Mouse (Mus musculus) liver, embryonic 15.5 days (tissue): ENCODE measurements around the gene Socs2. TPM values are rescaled to one million over a fixed set of nuclear protein-coding genes. Genes with fewer than 3 reads are reported as not detected.

Experiments
- ATAC-seq: fragments of 200-750 bp; cut with Nextera tagmentation; 2 replicates; pipeline ENCODE4 v1.8.0; 2017; ENCODE audit warnings: moderate number of reproducible peaks, mild to moderate bottlenecking, moderate library complexity; ENCODE audit not compliant: insufficient read depth
- H3K27ac ChIP-seq: fragments of 300-500 bp; sonication (generic); replicated peaks from 2 replicates; pipeline ENCODE4 v1.5.1; 2015; ENCODE audit warnings: mild to moderate bottlenecking, inconsistent platforms
- H3K27me3 ChIP-seq: fragments of 300-500 bp; sonication (generic); 2 replicates; pipeline ENCODE4 v1.6.1; 2015; ENCODE audit warnings: mild to moderate bottlenecking, inconsistent platforms
- H3K36me3 ChIP-seq: fragments of 300-500 bp; sonication (generic); replicated peaks from 2 replicates; pipeline ENCODE4 v1.6.1; 2015; ENCODE audit warnings: moderate library complexity, mild to moderate bottlenecking, inconsistent platforms
- H3K4me1 ChIP-seq: fragments of 300-500 bp; sonication (generic); replicated peaks from 2 replicates; pipeline ENCODE4 v1.6.1; 2015; ENCODE audit warnings: inconsistent platforms
- H3K4me2 ChIP-seq: fragments of 300-500 bp; sonication (generic); 2 replicates; pipeline ENCODE4 v1.6.1; 2015; ENCODE audit warnings: moderate library complexity, mild to moderate bottlenecking, inconsistent platforms
- H3K4me3 ChIP-seq: fragments of 300-500 bp; sonication (generic); replicated peaks from 2 replicates; pipeline ENCODE4 v1.5.1; 2015; ENCODE audit warnings: mild to moderate bottlenecking, inconsistent platforms
- H3K9ac ChIP-seq: fragments of 300-500 bp; sonication (generic); 2 replicates; pipeline ENCODE4 v1.6.1; 2015; ENCODE audit warnings: moderate library complexity, mild to moderate bottlenecking, inconsistent platforms
- H3K9me3 ChIP-seq: fragments of 300-500 bp; sonication (generic); replicated peaks from 2 replicates; pipeline ENCODE4 v1.6.1; 2016; ENCODE audit warnings: inconsistent platforms
- WGBS: fragments of 180-500 bp; shearing (Covaris S2); methylation state at CpG from one replicate; pipeline ENCODE4 v1.1.7; 2015; ENCODE audit warnings: mixed read lengths; ENCODE audit not compliant: insufficient replicate concordance; 5-methylcytosine and 5-hydroxymethylcytosine counted together
- polyA plus RNA-seq: library from polyadenylated mRNA; unstranded; fragments of >200 nt; fragmentation: Nextera tagmentation; extraction: Ambion mirVana; gene quantifications from 2 replicates; pipeline ENCODE4 v1.2.1, GENCODE M21; 2015

Socs2 gene
- 6.0 and 6.4 TPM in 2 replicates for polyA plus RNA-seq

DNA sequence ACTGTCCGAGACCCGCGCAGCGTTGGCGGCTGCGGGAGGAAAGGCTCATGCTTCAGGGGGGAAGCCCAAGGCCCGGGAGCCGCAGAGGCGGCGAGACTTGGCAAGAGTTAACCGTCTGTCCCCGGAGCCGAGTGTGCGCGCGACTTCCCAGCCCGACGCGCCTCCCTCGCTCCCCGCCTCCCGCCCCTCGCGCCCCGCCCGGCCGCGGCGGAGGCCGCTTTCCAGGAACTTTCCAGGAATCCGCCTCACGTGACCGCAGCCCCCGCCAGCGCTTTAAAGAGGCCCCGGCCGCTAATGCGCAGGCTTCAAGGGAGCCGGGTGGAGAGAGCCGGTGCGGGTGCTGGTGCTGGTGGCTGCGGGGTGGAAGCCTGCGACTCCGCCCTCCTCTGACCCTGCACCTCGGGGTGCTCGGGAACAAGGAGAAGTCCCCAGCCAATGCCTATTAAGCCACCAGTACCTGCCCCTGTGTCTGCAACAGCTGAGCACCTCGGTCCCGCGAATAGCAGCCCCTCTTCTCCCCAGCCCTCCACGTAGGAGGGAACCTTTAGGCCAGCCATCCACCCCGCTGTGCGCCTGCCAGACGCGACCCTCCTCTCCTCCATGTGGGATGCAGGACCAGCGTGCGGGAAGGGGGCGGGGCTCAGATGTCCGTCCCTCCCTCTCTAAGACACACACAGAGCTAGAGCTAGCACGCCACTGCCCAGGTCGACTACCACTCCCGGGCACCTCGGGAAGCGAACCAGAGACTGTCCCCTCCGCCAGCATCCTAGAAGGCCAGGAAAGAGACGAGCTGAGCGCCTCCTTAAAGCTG, at the start of gene Socs2:
Socs2 (minus strand) TSS at position 496 of the 811 bp plus-strand sequence.
- H3K36me3 ChIP-seq, result no peaks in the 10 kb centered on the region
- WGBS, result under 1% methylated on average over 66 of the region's 66 CpGs
- H3K4me1 ChIP-seq, result peaks cover 39% of the 10 kb centered on the region
- H3K4me2 ChIP-seq, result peak within 1 kb of the TSS; percentile 95
- H3K27me3 ChIP-seq, result peaks cover 69% of the 10 kb centered on the region
- ATAC-seq, result peak; percentile 83
- H3K9ac ChIP-seq, result peak within 1 kb of the TSS; percentile 63; the same call in 1 of the 2 replicates
- peak within 1 kb of the TSS; percentile 65 for H3K27ac ChIP-seq
- no peaks in the 10 kb centered on the region for H3K9me3 ChIP-seq
- H3K4me3 ChIP-seq, result peak within 1 kb of the TSS; percentile 68

GRCm38 (mm10) chr10:95465485-95465896, 48.5 kb upstream of the Socs2 start:
- Histone ChIP-seq H3K4me3 (no peak overlapping the region), H3K36me3 (no peaks in the 10 kb centered on the region), H3K4me1 (no peaks in the 10 kb centered on the region), H3K4me2 (no peak overlapping the region), H3K9me3 (no peaks in the 10 kb centered on the region), H3K27ac (no peak overlapping the region), H3K27me3 (no peaks in the 10 kb centered on the region), H3K9ac (no peak overlapping the region)
- ATAC-seq, result no peak
- WGBS, result 37% methylated on average over 4 of the region's 4 CpGs

- no peak for ATAC-seq
- Histone ChIP-seq H3K4me2 (no peak overlapping the region), H3K27me3 (no peaks in the 10 kb centered on the region), H3K9ac (no peak overlapping the region), H3K27ac (no peak overlapping the region), H3K9me3 (no peaks in the 10 kb centered on the region), H3K36me3 (no peaks in the 10 kb centered on the region), H3K4me1 (no peaks in the 10 kb centered on the region), H3K4me3 (no peak overlapping the region)
- 66% methylated on average over 6 of the region's 6 CpGs for WGBS
Measured at GRCm38 (mm10) chr10:95464527-95464926, 47.5 kb upstream of the Socs2 start.

- ATAC-seq, result no peak
- WGBS, result 35% methylated on average over 1 of the region's 1 CpGs
- H3K27me3 ChIP-seq, result no peaks in the 10 kb centered on the region
- H3K36me3 ChIP-seq, result no peaks in the 10 kb centered on the region
- no peak overlapping the region for H3K4me3 ChIP-seq
- H3K4me1 ChIP-seq, result 0 out of 2 replicates have a peak, but pooled peaks cover under 1% of the 10 kb centered on the region
- H3K9ac ChIP-seq, result no peak overlapping the region
- H3K9me3 ChIP-seq, result no peaks in the 10 kb centered on the region
- no peak overlapping the region for H3K4me2 ChIP-seq
- H3K27ac ChIP-seq, result no peak overlapping the region
Measured at GRCm38 (mm10) chr10:95462231-95462630, 45.3 kb upstream of the Socs2 start.

DNA sequence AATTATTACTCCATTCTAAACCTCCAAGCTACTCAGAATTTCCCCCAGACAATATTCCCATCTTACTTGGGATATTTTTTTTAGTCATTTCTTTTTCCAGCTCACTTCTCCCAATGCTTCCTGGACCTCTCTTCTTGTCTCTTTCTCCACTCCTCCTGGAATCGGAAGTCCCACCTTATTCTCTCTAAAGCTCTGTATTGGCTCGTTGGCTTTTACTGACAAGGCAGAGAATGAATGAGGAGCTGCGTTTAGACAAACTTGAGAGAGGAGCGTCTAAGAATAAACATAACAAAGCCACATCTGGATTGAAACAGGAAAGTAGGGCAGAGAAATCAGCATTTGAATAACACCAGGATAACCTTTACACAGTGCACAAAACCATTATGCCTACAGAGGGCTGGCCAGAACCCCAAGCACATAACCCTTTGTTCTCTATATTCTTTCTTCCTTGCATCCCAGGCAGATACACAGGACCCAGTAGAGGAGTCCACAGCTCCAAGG, 44.1 kb upstream of the Socs2 start:
- H3K4me1 ChIP-seq, result 0 out of 2 replicates have a peak, but pooled peaks cover 2% of the 10 kb centered on the region
- H3K36me3 ChIP-seq, result no peaks in the 10 kb centered on the region
- H3K9me3 ChIP-seq, result no peaks in the 10 kb centered on the region
- no peak for ATAC-seq
- no peaks in the 10 kb centered on the region for H3K27me3 ChIP-seq
- no peak overlapping the region for H3K4me2 ChIP-seq
- no peak overlapping the region for H3K9ac ChIP-seq
- no peak overlapping the region for H3K4me3 ChIP-seq
- 53% methylated on average over 4 of the region's 4 CpGs for WGBS
- no peak overlapping the region for H3K27ac ChIP-seq

GRCm38 (mm10) chr10:95458050-95458806, 41.2 kb upstream of the Socs2 start:
- no peak for ATAC-seq
- no peak overlapping the region for H3K4me3 ChIP-seq
- H3K27ac ChIP-seq, result no peak overlapping the region
- 0 out of 2 replicates have a peak, but pooled peaks cover 2% of the 10 kb centered on the region for H3K4me1 ChIP-seq
- no peaks in the 10 kb centered on the region for H3K27me3 ChIP-seq
- no peak overlapping the region for H3K9ac ChIP-seq
- H3K9me3 ChIP-seq, result no peaks in the 10 kb centered on the region
- no peaks in the 10 kb centered on the region for H3K36me3 ChIP-seq
- WGBS, result 61% methylated on average over 9 of the region's 9 CpGs
- H3K4me2 ChIP-seq, result no peak overlapping the region

- Histone ChIP-seq H3K9ac (no peak overlapping the region), H3K4me1 (0 out of 2 replicates have a peak, but pooled peaks cover 2% of the 10 kb centered on the region), H3K27ac (no peak overlapping the region), H3K4me3 (no peak overlapping the region), H3K36me3 (no peaks in the 10 kb centered on the region), H3K9me3 (no peaks in the 10 kb centered on the region), H3K27me3 (no peaks in the 10 kb centered on the region), H3K4me2 (no peak overlapping the region)
- ATAC-seq, result no peak
- 47% methylated on average over 8 of the region's 8 CpGs for WGBS
Measured at GRCm38 (mm10) chr10:95457367-95458049, 40.5 kb upstream of the Socs2 start.

DNA sequence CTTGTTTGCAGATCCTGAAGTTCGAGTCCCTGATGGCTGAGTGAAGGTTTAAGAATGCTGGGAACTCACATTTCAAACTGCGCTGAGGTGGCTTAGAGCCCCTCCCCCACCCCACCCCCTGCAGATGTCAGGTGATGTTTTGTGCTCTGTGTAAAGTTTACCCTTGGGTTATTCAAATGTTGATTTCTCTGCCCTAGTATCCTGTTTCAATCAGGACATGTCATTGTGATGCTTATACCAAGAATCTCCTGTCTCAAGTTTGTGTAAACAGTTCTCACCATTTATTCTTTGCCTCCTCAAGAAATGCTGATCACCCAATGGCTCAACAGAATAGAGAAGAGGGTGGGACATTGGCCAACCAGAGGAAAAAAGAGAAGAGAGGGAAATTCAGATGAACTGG, 39.1 kb upstream of the Socs2 start:
- no peak overlapping the region for H3K27ac ChIP-seq
- 54% methylated on average over 2 of the region's 2 CpGs for WGBS
- no peak for ATAC-seq

GRCm38 (mm10) chr10:95453282-95453681, 36.3 kb upstream of the Socs2 start:
- no peak overlapping the region for H3K4me2 ChIP-seq

More for the DNA sequence above, 39.1 kb upstream of the Socs2 start:
- no peak overlapping the region for H3K4me2 ChIP-seq
- H3K9me3 ChIP-seq, result no peaks in the 10 kb centered on the region
- H3K4me3 ChIP-seq, result no peak overlapping the region
- 0 out of 2 replicates have a peak, but pooled peaks cover 2% of the 10 kb centered on the region for H3K4me1 ChIP-seq
- no peaks in the 10 kb centered on the region for H3K27me3 ChIP-seq
- H3K9ac ChIP-seq, result no peak overlapping the region
- H3K36me3 ChIP-seq, result no peaks in the 10 kb centered on the region

GRCm38 (mm10) chr10:95449033-95449432, 32.1 kb upstream of the Socs2 start:
- no peak for ATAC-seq
- WGBS, result 34% methylated on average over 6 of the region's 6 CpGs
- H3K27me3 ChIP-seq, result no peaks in the 10 kb centered on the region
- H3K27ac ChIP-seq, result no peak overlapping the region
- no peaks in the 10 kb centered on the region for H3K36me3 ChIP-seq
- no peak overlapping the region for H3K9ac ChIP-seq
- no peak overlapping the region for H3K4me2 ChIP-seq
- H3K9me3 ChIP-seq, result no peaks in the 10 kb centered on the region
- H3K4me1 ChIP-seq, result no peaks in the 10 kb centered on the region
- no peak overlapping the region for H3K4me3 ChIP-seq

More at GRCm38 (mm10) chr10:95453282-95453681, 36.3 kb upstream of the Socs2 start:
- H3K27me3 ChIP-seq, result no peaks in the 10 kb centered on the region
- no peak overlapping the region for H3K9ac ChIP-seq
- no peak overlapping the region for H3K27ac ChIP-seq
- no peaks in the 10 kb centered on the region for H3K36me3 ChIP-seq
- WGBS, result 64% methylated on average over 5 of the region's 5 CpGs
- no peaks in the 10 kb centered on the region for H3K9me3 ChIP-seq
- 0 out of 2 replicates have a peak, but pooled peaks cover 2% of the 10 kb centered on the region for H3K4me1 ChIP-seq
- ATAC-seq, result no peak
- no peak overlapping the region for H3K4me3 ChIP-seq
